28 mouse cellular contexts compared by ENCODE assay signal in the genomic region with DNA sequence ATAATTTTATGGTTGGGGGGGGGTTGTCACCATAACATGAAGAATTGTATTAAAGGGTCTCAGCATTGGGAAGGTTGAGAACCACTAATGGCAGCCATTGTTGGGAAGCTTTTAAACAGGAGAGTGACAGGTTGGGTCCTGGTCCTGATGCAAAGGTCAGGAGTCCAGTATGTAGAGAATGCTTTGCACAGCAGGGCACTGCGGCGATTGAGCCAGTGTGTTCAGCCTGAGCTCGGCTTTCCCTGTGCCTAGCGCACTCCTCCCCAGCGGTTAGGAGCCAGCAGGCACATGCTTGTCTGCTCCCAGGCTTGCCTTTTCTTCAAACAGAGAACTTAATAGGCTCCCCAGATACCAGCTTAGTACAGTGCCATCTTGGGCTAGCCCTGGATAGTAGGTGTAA. TPM values are rescaled to one million over a fixed set of nuclear protein-coding genes. Genes with fewer than 3 reads are reported as not detected.
A peak's percentile ranks its signal among the peaks of the same experiment; 100 is the strongest.
DNase-seq lines count a peak whose midpoint lies in the region; ATAC-seq and TF ChIP-seq lines count a peak whose summit lies in the region.
"Had no signal": no experiment of that assay in that cellular context is flagged by ENCODE, and none has a peak within 500 bp of the region (broad histone marks: within the 10 kb centered on the region; RNA-seq: fewer than 3 reads in every experiment).

No protein-coding gene starts in this region.

- intact Hi-C loops in heart, postnatal 25 days (cut with DNase I), result no loop called here
- intact Hi-C loops in gastrocnemius, postnatal 36 days (cut with DNase I), result no loop called here

- no peak for TF ChIP-seq CTCF in intestine, postnatal 0 days (IDR thresholded peaks at IDR 0.05; ENCODE audit: low read depth)

- peaks cover 3% of the 10 kb centered on the region; the same call in 1 of the 2 replicates for H3K9me3 ChIP-seq in heart, embryonic 13.5 days
- H3K9me3 ChIP-seq in kidney, embryonic 16.5 days (ENCODE audit: low read length), result no peaks in the 10 kb centered on the region
- no peaks in the 10 kb centered on the region for H3K9me3 ChIP-seq in intestine, postnatal 0 days (ENCODE audit: control insufficient read depth)
- H3K9me3 ChIP-seq: limb, embryonic 13.5 days; neural tube, embryonic 12.5 days had no signal

- no peak for DNase-seq in heart, postnatal 25 days (ENCODE audit: low spot score)
- no peak for DNase-seq in kidney, postnatal 36 days
- peak; percentile 23 for DNase-seq in mesoderm, embryonic 11.5 days (ENCODE audit: low read depth, low spot score)
- DNase-seq in gastrocnemius, postnatal 36 days, result no peak
- DNase-seq in lung, postnatal 36 days, result no peak
- DNase-seq: adrenal gland, postnatal 25 days; B cell, adult 2 months; cerebellum, adult 11-12 months; cerebellum, postnatal 36 days; gastrocnemius, adult 2 months; heart, postnatal 14 days; kidney, adult 9 months; layer of hippocampus, postnatal 36 days; lung, adult 2 months; right cerebral cortex, adult 18-20 months; thymus, postnatal 36 days had no signal

- H3K27me3 ChIP-seq in heart, embryonic 13.5 days (replicated peaks), result no peaks in the 10 kb centered on the region
- no peaks in the 10 kb centered on the region for H3K27me3 ChIP-seq in kidney, embryonic 16.5 days (ENCODE audit: insufficient read depth, low read length)
- no peaks in the 10 kb centered on the region for H3K27me3 ChIP-seq in intestine, postnatal 0 days (replicated peaks; ENCODE audit: control insufficient read depth, insufficient read depth, low read length)
- H3K27me3 ChIP-seq: embryonic facial prominence, embryonic 13.5 days; limb, embryonic 13.5 days; neural tube, embryonic 12.5 days had no signal

- ATAC-seq in heart, embryonic 13.5 days (ENCODE audit: extremely low read depth, insufficient number of reproducible peaks, low FRiP score, low TSS enrichment), result no peak
- ATAC-seq in kidney, embryonic 16.5 days (ENCODE audit: low FRiP score, low TSS enrichment), result peak; percentile 63; the same call in 1 of the 2 replicates
- peak; percentile 62 for ATAC-seq in intestine, postnatal 0 days
- ATAC-seq: forebrain, embryonic 16.5 days; hindbrain, embryonic 16.5 days had no signal

- 66% methylated on average over 5 of the region's 5 CpGs for WGBS in heart, embryonic 13.5 days
- 64% methylated on average over 5 of the region's 5 CpGs for WGBS in kidney, embryonic 16.5 days
- WGBS in intestine, postnatal 0 days, result 53% methylated on average over 5 of the region's 5 CpGs

- H3K4me3 ChIP-seq in heart, embryonic 13.5 days, result no peak overlapping the region
- no peak overlapping the region for H3K4me3 ChIP-seq in kidney, embryonic 16.5 days (ENCODE audit: low read length)
- H3K4me3 ChIP-seq in intestine, postnatal 0 days (ENCODE audit: low read depth, low read length), result no peak overlapping the region
- H3K4me3 ChIP-seq: embryonic facial prominence, embryonic 13.5 days; gastrocnemius, adult 2 months; limb, embryonic 13.5 days; neural tube, embryonic 12.5 days had no signal

- peak overlapping the region; percentile 45; the same call in 1 of the 2 replicates for H3K27ac ChIP-seq in heart, embryonic 13.5 days (replicated peaks)
- H3K27ac ChIP-seq in kidney, embryonic 16.5 days (ENCODE audit: low read length), result no peak overlapping the region
- H3K27ac ChIP-seq in intestine, postnatal 0 days (ENCODE audit: low read depth, low read length), result peak overlapping the region; percentile 41; the same call in 1 of the 2 replicates
- H3K27ac ChIP-seq: embryonic facial prominence, embryonic 13.5 days; gastrocnemius, adult 2 months; limb, embryonic 13.5 days; neural tube, embryonic 12.5 days had no signal

- H3K9ac ChIP-seq in heart, embryonic 13.5 days, result peak overlapping the region; percentile 3; the same call in 1 of the 2 replicates
- no peak overlapping the region for H3K9ac ChIP-seq in kidney, embryonic 16.5 days (replicated peaks; ENCODE audit: low read length)
- H3K9ac ChIP-seq in intestine, postnatal 0 days (ENCODE audit: low read depth, low read length), result 0 out of 2 replicates have a peak overlapping the region, but pooled peaks have one; percentile 11
- H3K9ac ChIP-seq: embryonic facial prominence, embryonic 13.5 days; limb, embryonic 13.5 days; neural tube, embryonic 12.5 days had no signal

- no peaks in the 10 kb centered on the region for H3K36me3 ChIP-seq in heart, embryonic 13.5 days
- no peaks in the 10 kb centered on the region for H3K36me3 ChIP-seq in kidney, embryonic 16.5 days (ENCODE audit: insufficient read depth, low read length)
- peaks cover 3% of the 10 kb centered on the region; the same call in 1 of the 2 replicates for H3K36me3 ChIP-seq in intestine, postnatal 0 days (ENCODE audit: control insufficient read depth, insufficient read depth)
- H3K36me3 ChIP-seq: embryonic facial prominence, embryonic 13.5 days; limb, embryonic 13.5 days; neural tube, embryonic 12.5 days had no signal

- H3K4me1 ChIP-seq in heart, embryonic 13.5 days, result peaks cover 15% of the 10 kb centered on the region
- no peaks in the 10 kb centered on the region for H3K4me1 ChIP-seq in kidney, embryonic 16.5 days (ENCODE audit: insufficient read depth, low read length)
- 0 out of 2 replicates have a peak, but pooled peaks cover 7% of the 10 kb centered on the region for H3K4me1 ChIP-seq in intestine, postnatal 0 days (replicated peaks; ENCODE audit: control insufficient read depth, insufficient read depth, low read length)
- H3K4me1 ChIP-seq: embryonic facial prominence, embryonic 13.5 days; limb, embryonic 13.5 days; neural tube, embryonic 12.5 days had no signal

- H3K4me2 ChIP-seq in heart, embryonic 13.5 days, result no peak overlapping the region
- no peak overlapping the region for H3K4me2 ChIP-seq in kidney, embryonic 16.5 days (replicated peaks; ENCODE audit: low read depth, low read length)
- no peak overlapping the region for H3K4me2 ChIP-seq in intestine, postnatal 0 days (replicated peaks; ENCODE audit: low read depth)
- H3K4me2 ChIP-seq: embryonic facial prominence, embryonic 13.5 days; limb, embryonic 13.5 days; neural tube, embryonic 12.5 days had no signal

RNA-seq across cellular contexts. Expression of gene Tmco4, which starts 13.6 kb away (rescaled TPM):
- polyA plus RNA-seq in heart, embryonic 13.5 days (2015; fragmentation: Nextera tagmentation; extraction: Ambion mirVana), result 4.8 and 5.6 TPM in 2 replicates
- total RNA-seq in heart, postnatal 25 days (2021), result 10 to 100 TPM in 1 of 2 experiments, 1 to 10 TPM in 1; 7.5 to 10.1 TPM
- polyA plus RNA-seq in kidney, embryonic 16.5 days (2015; fragmentation: Nextera tagmentation; extraction: Ambion mirVana), result 8.8 and 8.9 TPM in 2 replicates
- 11.0 and 12.2 TPM in 2 replicates for polyA plus RNA-seq in intestine, postnatal 0 days (2015; fragmentation: Nextera tagmentation; extraction: Ambion mirVana)
- 1 to 10 TPM; 4.0 to 6.1 TPM for total RNA-seq in gastrocnemius, postnatal 36 days (2021)

RNA-seq across cellular contexts. Expression of gene Rnf186, which starts 19.4 kb away (rescaled TPM):
- not detected in 2 replicates for polyA plus RNA-seq in heart, embryonic 13.5 days (2015; fragmentation: Nextera tagmentation; extraction: Ambion mirVana)
- total RNA-seq in heart, postnatal 25 days (2021), result not detected
- polyA plus RNA-seq in kidney, embryonic 16.5 days (2015; fragmentation: Nextera tagmentation; extraction: Ambion mirVana), result 9.8 and 11.0 TPM in 2 replicates
- 65.2 and 70.7 TPM in 2 replicates for polyA plus RNA-seq in intestine, postnatal 0 days (2015; fragmentation: Nextera tagmentation; extraction: Ambion mirVana)
- not detected for total RNA-seq in gastrocnemius, postnatal 36 days (2021)
- total RNA-seq: adrenal gland, postnatal 25 days; gastrocnemius, adult 2 months; granulocyte monocyte progenitor cell, adult 5-6 weeks; layer of hippocampus, adult 18-20 months; layer of hippocampus, postnatal 36 days; left cerebral cortex, postnatal 14 days; megakaryocyte-erythroid progenitor cell, adult 5-6 weeks had no signal
- polyA plus RNA-seq: embryonic facial prominence, embryonic 13.5 days; forebrain, embryonic 16.5 days; hindbrain, embryonic 16.5 days; neural tube, embryonic 12.5 days had no signal

Comparison
In these comparisons a context has a peak if more than half of its experiments do, and no peak if none do; other contexts are left out.
1. RNA of gene Rnf186, which starts 19.4 kb away (polyA plus RNA-seq): 65.2 to 70.7 TPM in intestine, postnatal 0 days and 9.8 to 11.0 TPM in kidney, embryonic 16.5 days; not detected in heart, embryonic 13.5 days; every median in the first group is over 10 times any median in the second.